Mouse (Mus musculus) ES-Bruce4 (cell line): ENCODE measurements around the gene 1700029F12Rik.

ENCODE experiments used
- CTCF ChIP-seq: IDR thresholded peaks from one replicate; pipeline ENCODE4 v1.8.1; 2011; ENCODE audit warnings: low read depth, low read length
- EP300 ChIP-seq: IDR thresholded peaks from 2 replicates; pipeline ENCODE4 v1.6.1; 2011; ENCODE audit warnings: low read depth, low read length; ENCODE audit not compliant: insufficient read depth

- TF ChIP-seq CTCF (no peak), EP300 (no peak)
Measured at GRCm38 (mm10) chr13:97067691-97068090, 33.5 kb upstream of the 1700029F12Rik start.
